Mouse (Mus musculus) neural tube, embryonic 11.5 days (tissue): ENCODE measurements around the gene Kcnk15. TPM values are rescaled to one million over a fixed set of nuclear protein-coding genes. Genes with fewer than 3 reads are reported as not detected.

Experiments
- ATAC-seq: fragments of 200-750 bp; cut with Nextera tagmentation; 2 replicates; pipeline ENCODE4 v1.8.0; 2017; ENCODE audit warnings: moderate number of reproducible peaks, mild to moderate bottlenecking, moderate TSS enrichment, moderate library complexity; ENCODE audit not compliant: insufficient read depth, low FRiP score, low TSS enrichment
- DNase-seq: peaks from one replicate; pipeline ENCODE4 v3.0.0-alpha.2; 2015; ENCODE audit warnings: low spot score
- H3K27ac ChIP-seq: fragments of 300-500 bp; sonication (generic); 2 replicates; pipeline ENCODE4 v1.5.1; 2014; ENCODE audit warnings: low read depth, mild to moderate bottlenecking, low read length
- H3K27me3 ChIP-seq: fragments of 300-500 bp; sonication (generic); 2 replicates; pipeline ENCODE4 v1.6.1; 2014; ENCODE audit warnings: mild to moderate bottlenecking, low read length, mixed read lengths; ENCODE audit not compliant: control insufficient read depth, insufficient read depth
- H3K36me3 ChIP-seq: fragments of 300-500 bp; sonication (generic); 2 replicates; pipeline ENCODE4 v1.6.1; 2014; ENCODE audit warnings: mild to moderate bottlenecking, low read length, moderate library complexity, mixed read lengths; ENCODE audit not compliant: control insufficient read depth, insufficient read depth
- H3K4me1 ChIP-seq: fragments of 300-500 bp; sonication (generic); 2 replicates; pipeline ENCODE4 v1.6.1; 2014; ENCODE audit warnings: low read length, mixed read lengths; ENCODE audit not compliant: control insufficient read depth, insufficient read depth
- H3K4me2 ChIP-seq: fragments of 300-500 bp; sonication (generic); 2 replicates; pipeline ENCODE4 v1.6.1; 2014; ENCODE audit warnings: low read depth, mild to moderate bottlenecking, moderate library complexity
- H3K4me3 ChIP-seq: fragments of 300-500 bp; sonication (generic); 2 replicates; pipeline ENCODE4 v1.5.1; 2014; ENCODE audit warnings: low read depth, low read length
- H3K9ac ChIP-seq: fragments of 300-500 bp; sonication (generic); 2 replicates; pipeline ENCODE4 v1.6.1; 2014; ENCODE audit warnings: mild to moderate bottlenecking, low read length
- H3K9me3 ChIP-seq: fragments of 300-500 bp; sonication (generic); 2 replicates; pipeline ENCODE4 v1.6.1; 2016; ENCODE audit warnings: low read length; ENCODE audit not compliant: control insufficient read depth
- WGBS: fragments of 180-500 bp; shearing (Covaris S2); extraction: QIAGEN DNeasy Blood & Tissue Kit; methylation state at CpG from one replicate; pipeline ENCODE4 v1.1.7; 2014; 5-methylcytosine and 5-hydroxymethylcytosine counted together
- polyA plus RNA-seq: library from polyadenylated mRNA; unstranded; fragments of >200 nt; fragmentation: Nextera tagmentation; extraction: Ambion mirVana; gene quantifications from 2 replicates; pipeline ENCODE4 v1.2.1, GENCODE M21; 2014

Kcnk15 gene
- polyA plus RNA-seq, result not detected in 2 replicates

DNA sequence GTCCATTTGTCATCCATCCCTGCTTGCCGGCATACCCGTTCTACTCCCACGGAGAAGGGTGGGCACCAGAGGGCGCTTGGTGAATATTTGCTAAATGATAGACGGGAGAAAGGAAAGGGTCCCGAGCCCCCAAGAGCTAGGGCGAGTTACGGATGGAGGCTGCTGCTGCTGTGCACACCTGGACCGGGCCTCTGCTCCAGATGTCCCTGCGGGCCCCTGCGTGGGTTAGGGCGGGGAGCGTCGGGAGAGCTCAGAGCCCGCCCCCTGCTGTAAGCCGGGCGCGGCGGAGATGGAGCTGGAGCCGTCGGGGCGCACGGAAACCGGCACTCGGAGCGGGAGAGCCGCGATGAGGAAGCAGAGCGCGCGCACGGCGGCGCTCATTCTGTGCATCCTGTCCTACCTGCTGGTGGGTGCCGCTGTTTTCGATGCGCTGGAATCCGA is at the start of gene Kcnk15:
Gene Kcnk15, plus strand, starts transcription at position 191 of the 441 bp plus-strand sequence.
- Histone ChIP-seq H3K9me3 (no peaks in the 10 kb centered on the region), H3K36me3 (no peaks in the 10 kb centered on the region), H3K27ac (no peak within 1 kb of the TSS), H3K4me3 (no peak within 1 kb of the TSS), H3K4me1 (no peaks in the 10 kb centered on the region), H3K9ac (no peak within 1 kb of the TSS), H3K27me3 (peaks cover 49% of the 10 kb centered on the region), H3K4me2 (no peak within 1 kb of the TSS)
- DNase-seq, result peak; percentile 59
- ATAC-seq, result no peak
- 2% methylated on average over 38 of the region's 38 CpGs for WGBS

DNA sequence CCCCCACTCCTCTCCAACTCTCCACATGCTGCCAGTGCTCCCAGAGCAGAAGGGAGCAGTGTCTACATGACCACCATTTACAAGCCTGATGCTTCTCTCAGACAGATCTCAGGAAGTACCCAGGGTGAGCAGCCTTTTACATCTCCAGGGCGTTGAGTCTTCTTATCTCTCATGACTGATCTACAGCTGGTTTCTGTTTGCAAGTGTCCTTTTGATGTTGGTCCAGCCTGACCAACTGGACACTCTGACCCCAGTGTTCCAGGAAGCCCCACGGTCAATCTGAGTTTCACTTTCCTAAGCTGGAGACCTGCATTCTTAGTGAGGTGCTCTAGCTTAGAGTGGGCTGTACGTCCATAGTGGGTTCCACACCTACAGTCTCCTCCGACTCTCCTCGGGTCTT is 49.6 kb upstream of the Kcnk15 start:
- Histone ChIP-seq H3K9me3 (no peaks in the 10 kb centered on the region), H3K36me3 (no peaks in the 10 kb centered on the region), H3K4me2 (no peak overlapping the region), H3K4me3 (no peak overlapping the region), H3K9ac (no peak overlapping the region), H3K4me1 (no peaks in the 10 kb centered on the region), H3K27me3 (no peaks in the 10 kb centered on the region), H3K27ac (no peak overlapping the region)
- DNase-seq (no peak), ATAC-seq (no peak)
- WGBS, result 81% methylated on average over 5 of the region's 5 CpGs

DNA sequence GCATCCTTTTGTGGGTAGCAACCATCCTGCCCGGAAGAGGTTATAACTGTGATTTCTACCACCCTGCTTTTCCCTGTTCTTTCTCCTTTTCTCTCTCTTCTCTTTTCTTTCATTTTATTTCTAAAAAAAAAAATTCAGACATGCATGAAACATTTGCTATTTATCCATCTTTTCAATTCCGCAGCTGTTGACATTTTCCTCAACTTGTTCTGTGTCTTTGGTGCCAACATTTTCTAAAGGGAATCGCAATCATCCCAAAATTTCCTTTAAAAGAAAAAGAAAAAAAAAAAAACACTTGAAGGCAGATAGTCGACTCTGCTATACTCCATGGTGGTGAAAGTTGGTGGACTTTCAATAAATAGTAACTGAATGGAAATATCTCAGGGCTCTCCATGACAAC is 44.3 kb upstream of the Kcnk15 start:
- no peaks in the 10 kb centered on the region for H3K4me1 ChIP-seq
- H3K36me3 ChIP-seq, result no peaks in the 10 kb centered on the region
- WGBS, result 93% methylated on average over 4 of the region's 4 CpGs
- DNase-seq, result no peak
- H3K4me2 ChIP-seq, result no peak overlapping the region
- no peak overlapping the region for H3K27ac ChIP-seq
- H3K9ac ChIP-seq, result no peak overlapping the region
- no peaks in the 10 kb centered on the region for H3K27me3 ChIP-seq
- ATAC-seq, result no peak
- no peaks in the 10 kb centered on the region for H3K9me3 ChIP-seq
- H3K4me3 ChIP-seq, result no peak overlapping the region

DNA sequence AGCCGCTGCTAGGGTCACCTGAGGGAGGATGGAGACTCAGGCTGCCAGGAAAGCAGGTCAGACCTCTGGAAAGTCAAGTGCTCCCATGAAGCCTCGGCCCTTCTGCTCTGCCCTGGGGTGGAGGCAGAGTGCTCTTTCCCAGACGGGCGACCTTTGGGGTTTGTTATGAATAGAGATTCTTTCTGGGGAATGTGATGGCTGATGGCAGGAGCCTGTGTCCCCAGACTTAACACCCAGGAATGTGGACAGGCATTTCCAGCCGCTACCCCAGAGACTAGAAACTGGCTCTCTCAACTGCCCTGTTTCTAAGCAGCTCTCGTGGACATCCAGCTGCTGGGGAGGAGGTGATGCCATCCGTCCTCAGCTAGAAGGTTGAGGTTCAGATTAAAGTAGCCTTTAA is 43.7 kb upstream of the Kcnk15 start:
- H3K4me2 ChIP-seq, result no peak overlapping the region
- no peak for ATAC-seq

DNA sequence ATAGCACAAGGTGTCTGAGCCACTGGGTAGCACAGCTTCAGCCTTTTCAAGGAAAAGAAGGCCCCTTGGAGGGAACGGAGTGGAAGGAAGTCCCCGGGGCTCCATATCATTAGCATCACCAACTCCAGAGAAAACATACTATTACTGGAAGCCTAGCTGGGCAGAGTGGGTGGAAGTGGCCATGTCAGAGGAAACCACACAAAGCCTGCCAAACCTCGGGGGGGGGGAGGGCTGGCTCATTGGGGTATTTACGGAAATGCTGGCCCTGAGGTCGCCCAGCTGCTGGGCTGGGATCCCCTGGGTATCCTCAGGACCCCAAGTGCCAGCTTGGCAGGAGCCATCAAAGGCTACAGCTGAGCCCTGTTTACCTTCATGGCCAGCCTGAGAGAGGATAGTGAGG is 40.4 kb upstream of the Kcnk15 start:
- no peaks in the 10 kb centered on the region for H3K9me3 ChIP-seq
- WGBS, result 74% methylated on average over 5 of the region's 5 CpGs

More for the DNA sequence above, 43.7 kb upstream of the Kcnk15 start:
- DNase-seq, result no peak
- H3K4me3 ChIP-seq, result no peak overlapping the region
- H3K27ac ChIP-seq, result no peak overlapping the region
- 76% methylated on average over 7 of the region's 7 CpGs for WGBS
- H3K36me3 ChIP-seq, result no peaks in the 10 kb centered on the region
- no peak overlapping the region for H3K9ac ChIP-seq
- H3K27me3 ChIP-seq, result no peaks in the 10 kb centered on the region
- H3K4me1 ChIP-seq, result no peaks in the 10 kb centered on the region
- no peaks in the 10 kb centered on the region for H3K9me3 ChIP-seq

DNA sequence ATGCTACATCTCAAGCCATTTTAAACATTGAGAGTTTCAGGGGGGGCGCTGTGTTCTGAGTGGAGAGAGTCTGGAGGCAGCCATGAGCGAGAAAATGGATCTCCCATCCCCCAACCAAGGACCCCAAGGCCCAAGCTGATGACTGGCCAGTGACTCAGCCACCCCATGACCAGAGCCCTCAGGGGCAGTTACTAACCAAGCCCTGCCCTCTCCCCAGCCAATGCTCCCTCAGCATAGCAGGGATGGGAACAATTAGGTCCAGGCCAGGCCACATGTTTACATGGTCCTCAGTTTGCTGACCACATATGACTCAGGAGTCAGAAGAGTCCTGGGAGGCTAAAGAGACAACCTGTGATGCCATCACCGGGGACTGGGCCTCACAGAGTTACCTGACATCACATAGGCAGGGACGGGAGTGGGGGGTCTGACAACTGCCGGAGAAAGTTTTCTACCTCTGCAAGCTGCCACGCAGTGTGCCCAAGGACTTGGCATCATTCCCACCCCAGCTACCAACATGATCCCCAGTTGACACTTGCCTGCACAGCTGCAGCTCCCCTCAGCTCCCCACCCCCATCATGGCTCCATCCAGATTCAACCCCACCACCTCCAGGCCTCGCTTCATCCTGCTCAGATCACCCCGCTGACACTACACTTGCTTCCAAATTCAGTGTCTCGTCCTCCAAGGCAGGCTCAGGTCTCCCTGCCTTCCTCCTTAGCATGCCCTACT is 38.5 kb upstream of the Kcnk15 start:
- no peaks in the 10 kb centered on the region for H3K4me1 ChIP-seq
- H3K27ac ChIP-seq, result no peak overlapping the region
- no peak overlapping the region for H3K4me2 ChIP-seq
- H3K4me3 ChIP-seq, result no peak overlapping the region
- no peaks in the 10 kb centered on the region for H3K9me3 ChIP-seq
- WGBS, result 88% methylated on average over 9 of the region's 9 CpGs
- no peaks in the 10 kb centered on the region for H3K27me3 ChIP-seq
- H3K36me3 ChIP-seq, result no peaks in the 10 kb centered on the region
- ATAC-seq (no peak), DNase-seq (no peak)
- no peak overlapping the region for H3K9ac ChIP-seq

More for the DNA sequence above, 40.4 kb upstream of the Kcnk15 start:
- DNase-seq, result no peak
- Histone ChIP-seq H3K4me3 (no peak overlapping the region), H3K27me3 (no peaks in the 10 kb centered on the region), H3K4me2 (no peak overlapping the region), H3K9ac (no peak overlapping the region), H3K36me3 (no peaks in the 10 kb centered on the region), H3K4me1 (no peaks in the 10 kb centered on the region), H3K27ac (no peak overlapping the region)
- ATAC-seq, result no peak

DNA sequence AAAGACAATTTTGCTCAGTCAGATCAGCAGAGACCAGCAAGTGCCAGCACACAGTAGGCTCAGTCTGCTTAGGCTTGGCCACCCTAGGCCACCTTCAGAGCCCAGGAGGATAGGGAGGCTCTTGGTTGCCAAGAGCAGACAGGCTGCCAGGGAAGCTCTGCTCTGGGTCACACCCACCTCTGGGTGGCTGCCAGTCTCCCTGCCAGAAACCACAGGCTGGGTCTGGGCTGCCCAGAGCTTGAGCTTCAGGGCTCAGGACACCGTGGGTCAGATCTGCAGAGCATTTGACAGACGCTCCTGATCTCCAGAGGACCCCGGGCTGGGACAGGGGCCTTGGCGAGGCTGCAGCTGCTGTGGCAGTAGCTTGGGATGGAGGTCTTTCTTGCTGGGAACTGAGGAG is 32.8 kb upstream of the Kcnk15 start, which contains the start of gene Ccn5:
Gene Ccn5, plus strand, starts transcription at position 255 of the 400 bp plus-strand sequence.
- H3K27ac ChIP-seq, result no peak within 1 kb of the TSS
- H3K27me3 ChIP-seq, result no peaks in the 10 kb centered on the region
- no peaks in the 10 kb centered on the region for H3K4me1 ChIP-seq
- no peak within 1 kb of the TSS for H3K9ac ChIP-seq
- H3K36me3 ChIP-seq, result no peaks in the 10 kb centered on the region
- ATAC-seq (no peak), DNase-seq (no peak)
- 64% methylated on average over 4 of the region's 4 CpGs for WGBS
- H3K4me3 ChIP-seq, result no peak within 1 kb of the TSS
- H3K9me3 ChIP-seq, result no peaks in the 10 kb centered on the region
- H3K4me2 ChIP-seq, result no peak within 1 kb of the TSS

DNA sequence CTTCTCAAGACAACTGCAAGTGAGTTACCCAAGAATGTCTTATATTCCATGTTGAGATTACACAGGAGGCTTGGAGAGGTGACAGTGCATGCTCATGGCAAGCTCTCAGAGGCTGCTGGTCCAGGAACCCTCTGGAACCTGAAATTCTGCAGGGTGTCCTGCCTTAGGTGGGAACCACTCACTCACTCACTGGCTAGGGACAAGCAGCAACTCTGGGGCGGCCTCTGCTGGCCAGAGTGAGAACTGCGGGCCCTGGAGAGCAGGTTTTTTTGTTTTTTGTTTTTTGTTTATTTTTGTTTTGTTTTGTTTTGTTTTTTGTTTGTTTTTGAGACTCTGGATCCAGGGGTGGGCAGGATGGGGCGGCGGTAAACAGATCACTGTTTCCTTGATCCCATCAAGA is 30.2 kb upstream of the Kcnk15 start:
- Histone ChIP-seq H3K4me1 (no peaks in the 10 kb centered on the region), H3K27me3 (no peaks in the 10 kb centered on the region), H3K9ac (no peak overlapping the region), H3K4me3 (no peak overlapping the region), H3K4me2 (no peak overlapping the region), H3K36me3 (no peaks in the 10 kb centered on the region), H3K9me3 (no peaks in the 10 kb centered on the region), H3K27ac (no peak overlapping the region)
- ATAC-seq, result no peak
- WGBS, result 12% methylated on average over 4 of the region's 4 CpGs
- peak; percentile 64 for DNase-seq

DNA sequence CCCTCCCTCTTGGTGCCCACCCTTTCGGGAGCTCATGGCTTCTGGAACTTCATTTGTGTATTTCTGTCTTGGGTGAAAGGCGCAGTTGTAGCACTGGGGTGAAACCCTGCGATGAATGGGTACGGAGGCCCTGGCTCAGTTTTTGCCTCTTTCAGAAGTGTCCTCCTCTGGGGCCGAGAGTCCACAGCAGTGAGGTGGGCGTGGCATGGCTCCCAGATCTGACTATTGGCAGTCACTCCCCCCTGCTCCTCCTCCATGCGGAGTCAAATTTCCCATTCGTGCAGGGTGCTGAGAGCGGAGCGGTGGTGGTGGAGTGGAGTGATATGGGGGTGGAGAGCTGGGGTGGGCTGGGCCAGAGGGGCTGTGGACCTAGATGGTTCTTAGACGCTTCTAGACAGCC is 29.7 kb upstream of the Kcnk15 start:
- H3K27ac ChIP-seq, result no peak overlapping the region
- 20% methylated on average over 11 of the region's 11 CpGs for WGBS
- no peak overlapping the region for H3K9ac ChIP-seq

More for the DNA sequence above, 29.7 kb upstream of the Kcnk15 start:
- Histone ChIP-seq H3K4me1 (no peaks in the 10 kb centered on the region), H3K4me2 (peak overlapping the region; percentile 25), H3K27me3 (no peaks in the 10 kb centered on the region), H3K4me3 (no peak overlapping the region), H3K36me3 (no peaks in the 10 kb centered on the region), H3K9me3 (no peaks in the 10 kb centered on the region)
- DNase-seq (peak; percentile 51), ATAC-seq (no peak)
